Mouse (Mus musculus): Measurements from ENCODE around the gene Rpl23a.

Gene Rpl23a

DNA sequence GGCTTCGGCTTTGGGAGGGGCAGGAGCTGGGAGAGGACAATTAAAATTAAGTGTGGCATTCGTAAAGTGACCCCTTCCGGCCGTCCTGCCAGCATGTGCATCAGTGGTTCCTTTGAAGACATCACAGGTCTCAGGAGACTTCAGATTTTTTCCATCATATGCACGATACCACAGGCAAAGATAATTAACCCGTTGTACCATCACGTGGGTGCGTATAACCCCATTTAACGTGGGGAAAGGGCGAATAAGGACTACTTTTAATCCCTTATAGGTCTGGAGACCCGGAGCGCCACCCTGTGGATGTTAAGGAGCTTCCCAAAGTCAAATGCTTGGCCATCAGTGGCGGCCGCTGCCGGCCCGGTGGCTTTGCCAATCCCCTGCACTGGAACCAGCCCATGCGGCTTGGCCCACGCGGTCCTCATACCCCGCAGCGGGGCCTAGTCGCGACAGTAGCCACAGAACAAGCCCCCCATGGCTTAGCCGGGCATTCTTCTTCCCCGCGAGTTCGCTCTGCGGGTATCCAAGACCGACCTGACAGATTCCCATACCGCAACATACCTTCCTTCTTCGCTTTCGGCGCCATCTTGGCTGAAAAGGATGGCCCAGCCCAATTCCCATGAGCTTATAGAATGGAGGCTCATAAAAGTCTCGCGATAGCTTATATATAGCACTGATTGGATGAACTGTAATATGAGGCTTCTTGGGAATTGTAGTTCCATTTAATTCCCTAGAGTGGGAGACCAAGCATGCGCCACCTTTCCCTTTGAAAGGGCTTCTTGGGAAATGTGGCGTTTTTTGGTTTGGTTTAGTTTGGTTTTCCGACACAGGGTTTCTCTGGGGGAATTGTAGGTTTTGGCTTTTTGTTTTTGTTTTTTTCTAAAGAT, at the start of gene Rpl23a:
Rpl23a (minus strand) TSS at position 624 of the 884 bp plus-strand sequence.
- peak; percentile 81 for DNase-seq (ENCODE audit: low read depth, low spot score)

GRCm38 (mm10) chr11:78231518-78231917, 48.1 kb upstream of the Rpl23a start:
- no peak for DNase-seq (ENCODE audit: low read depth, low spot score)

- no peak for DNase-seq (ENCODE audit: low read depth, low spot score)
Observed at GRCm38 (mm10) chr11:78223586-78223985, 40.2 kb upstream of the Rpl23a start.

DNA sequence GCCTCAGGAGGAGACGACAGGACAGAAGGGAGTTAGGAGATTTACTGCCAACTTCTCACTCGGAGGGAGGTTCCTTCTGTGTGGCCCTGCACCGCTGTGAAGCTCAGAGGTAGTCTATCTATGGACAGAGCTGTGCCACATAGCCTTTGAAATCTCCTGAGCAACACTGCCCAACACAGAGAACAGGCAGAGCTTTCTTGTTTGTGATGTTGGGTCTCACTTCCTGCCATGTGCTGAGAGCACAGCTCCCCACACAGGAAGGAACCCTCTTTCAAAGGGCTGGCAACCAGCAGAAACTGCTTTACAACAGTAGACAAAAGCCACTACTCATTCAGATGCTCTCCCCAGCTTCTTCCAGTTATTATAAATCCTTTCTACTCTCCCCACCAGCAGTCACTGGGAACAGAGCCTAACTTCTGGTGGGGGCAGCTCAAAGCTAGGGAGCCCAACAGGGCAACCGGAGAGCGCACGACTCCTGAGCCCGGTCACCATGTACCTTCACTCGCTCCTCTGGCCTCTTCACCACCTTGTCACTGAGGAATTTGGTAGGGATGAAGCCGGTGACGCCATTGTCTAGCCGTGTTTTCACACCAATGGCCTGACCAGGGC, 32.4 kb upstream of the Rpl23a start:
- no peak for DNase-seq (ENCODE audit: low read depth, low spot score)

DNA sequence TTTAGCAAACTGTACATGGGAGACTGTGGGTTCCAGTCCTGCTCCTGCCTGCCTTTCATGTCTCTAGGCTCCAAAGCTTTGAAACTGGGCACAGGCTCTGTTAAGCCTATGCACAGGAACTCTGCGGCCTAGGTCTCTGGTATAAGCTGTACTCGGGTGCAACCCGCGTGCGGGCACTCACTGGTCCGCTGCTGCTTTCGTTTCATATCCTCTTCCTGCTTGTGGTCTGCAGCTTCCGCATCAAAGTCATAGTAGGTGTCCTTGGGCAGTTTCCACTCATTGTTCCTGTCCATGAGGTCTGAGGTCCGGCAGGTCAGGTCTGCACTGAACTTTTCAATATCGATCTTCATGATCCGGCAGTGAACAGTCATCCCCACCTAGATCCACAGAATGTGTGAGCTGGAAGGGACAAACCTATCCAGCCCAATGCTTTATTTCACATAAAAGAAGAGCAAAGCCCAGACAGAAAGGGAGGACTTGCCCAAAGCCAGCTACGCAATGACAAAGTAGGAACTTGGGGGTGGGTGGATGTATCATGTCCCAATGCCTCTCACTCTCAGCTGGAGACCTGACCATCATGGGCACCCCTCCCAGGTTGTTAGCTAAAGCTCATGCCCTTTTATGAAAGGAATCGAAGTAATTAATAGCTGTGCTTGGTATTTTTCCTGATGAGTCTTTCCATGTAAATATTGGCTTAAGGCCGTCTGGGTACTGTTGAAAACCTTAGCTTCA, 29.9 kb upstream of the Rpl23a start:
- DNase-seq (ENCODE audit: low read depth, low spot score): no peak

GRCm38 (mm10) chr11:78211513-78211912, 28.1 kb upstream of the Rpl23a start:
- DNase-seq (ENCODE audit: low read depth, low spot score): no peak

DNA sequence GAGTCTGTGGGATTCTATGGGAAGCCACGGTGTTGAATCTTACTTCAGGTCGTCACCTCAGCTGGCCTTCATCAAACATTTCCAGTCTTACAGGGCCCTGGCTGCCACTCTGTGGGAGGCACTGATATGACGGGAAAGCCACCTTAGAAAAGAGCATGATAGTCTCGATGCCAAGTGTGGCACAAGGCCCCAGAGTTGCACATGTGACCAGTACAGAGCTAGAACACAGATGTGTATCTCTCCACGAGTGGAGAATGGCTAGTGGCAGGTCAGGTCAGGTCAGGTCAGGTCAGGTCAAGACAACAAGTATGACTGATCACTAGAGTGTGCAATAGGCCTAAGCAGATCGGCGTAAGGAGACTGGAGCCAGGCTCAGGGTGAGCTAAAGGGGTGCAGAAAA, 27.2 kb upstream of the Rpl23a start:
- DNase-seq (ENCODE audit: low read depth, low spot score): no peak

DNA sequence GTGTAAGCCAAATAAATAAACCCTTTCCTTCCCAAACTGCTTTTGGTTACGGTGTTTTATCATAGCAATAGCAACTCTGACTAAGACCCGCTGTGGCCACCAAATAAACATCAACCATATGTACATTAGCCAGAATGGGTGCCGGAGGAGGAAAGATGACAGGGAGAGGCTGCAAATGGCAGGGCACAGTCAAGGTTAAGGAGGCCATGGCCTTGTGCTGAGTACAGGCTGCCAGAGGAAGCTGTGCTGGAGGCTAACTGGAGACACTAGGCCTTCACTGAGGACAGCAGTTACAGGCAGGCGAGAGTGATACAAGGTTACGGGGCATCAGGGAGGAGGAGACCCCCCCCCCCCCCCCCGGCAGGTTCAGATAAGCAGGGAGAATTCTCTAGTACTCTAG, 26.5 kb upstream of the Rpl23a start:
- DNase-seq (ENCODE audit: low read depth, low spot score): no peak

- DNase-seq (ENCODE audit: low read depth, low spot score): no peak
Observed at GRCm38 (mm10) chr11:78207190-78207589, 23.8 kb upstream of the Rpl23a start.

DNA sequence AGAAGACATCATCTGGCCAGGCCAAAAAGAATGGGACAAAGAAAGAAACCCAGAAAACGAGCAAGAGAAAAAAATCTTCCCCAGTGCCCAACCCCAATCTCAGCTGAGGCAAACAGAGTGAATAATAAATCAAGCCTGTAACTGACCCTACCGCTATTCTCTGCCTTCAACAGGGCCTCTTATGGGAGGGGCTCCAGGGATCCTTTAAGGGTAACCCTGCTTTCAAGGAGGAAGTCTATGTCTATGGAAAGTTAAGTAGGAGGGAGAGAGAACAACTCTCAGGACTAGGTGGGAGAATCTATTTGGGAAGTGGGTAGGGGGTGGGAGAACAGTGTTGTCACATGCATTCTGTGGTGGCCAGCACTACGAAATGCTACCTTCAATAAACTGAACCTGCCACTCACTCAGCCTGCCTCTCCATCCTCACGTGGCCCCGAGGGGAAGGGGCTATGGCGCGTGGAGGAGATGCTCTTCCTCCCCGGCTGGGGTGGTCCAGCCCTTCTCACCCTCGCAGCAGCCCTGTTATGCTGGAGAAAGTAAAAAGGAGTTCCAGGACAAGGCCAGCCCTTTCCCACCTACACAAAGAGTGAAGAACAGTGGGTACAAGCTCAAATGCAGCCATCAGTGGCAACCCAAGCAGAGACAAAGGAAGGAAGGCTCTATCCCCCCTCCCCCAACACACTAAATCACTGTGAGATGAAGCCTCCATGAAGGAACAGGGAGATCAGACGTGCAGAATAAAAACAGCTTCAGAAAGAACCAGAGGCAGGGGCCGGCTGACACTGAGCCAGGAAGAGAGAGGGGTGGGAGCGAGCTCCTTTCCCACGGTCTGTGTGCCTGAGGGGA, 22.2 kb upstream of the Rpl23a start:
- DNase-seq (ENCODE audit: low read depth, low spot score): no peak

- no peak for DNase-seq (ENCODE audit: low read depth, low spot score)
Observed at GRCm38 (mm10) chr11:78204287-78204686, 20.9 kb upstream of the Rpl23a start.

GRCm38 (mm10) chr11:78202372-78202771, 19.0 kb upstream of the Rpl23a start:
- no peak for DNase-seq (ENCODE audit: low read depth, low spot score)

DNA sequence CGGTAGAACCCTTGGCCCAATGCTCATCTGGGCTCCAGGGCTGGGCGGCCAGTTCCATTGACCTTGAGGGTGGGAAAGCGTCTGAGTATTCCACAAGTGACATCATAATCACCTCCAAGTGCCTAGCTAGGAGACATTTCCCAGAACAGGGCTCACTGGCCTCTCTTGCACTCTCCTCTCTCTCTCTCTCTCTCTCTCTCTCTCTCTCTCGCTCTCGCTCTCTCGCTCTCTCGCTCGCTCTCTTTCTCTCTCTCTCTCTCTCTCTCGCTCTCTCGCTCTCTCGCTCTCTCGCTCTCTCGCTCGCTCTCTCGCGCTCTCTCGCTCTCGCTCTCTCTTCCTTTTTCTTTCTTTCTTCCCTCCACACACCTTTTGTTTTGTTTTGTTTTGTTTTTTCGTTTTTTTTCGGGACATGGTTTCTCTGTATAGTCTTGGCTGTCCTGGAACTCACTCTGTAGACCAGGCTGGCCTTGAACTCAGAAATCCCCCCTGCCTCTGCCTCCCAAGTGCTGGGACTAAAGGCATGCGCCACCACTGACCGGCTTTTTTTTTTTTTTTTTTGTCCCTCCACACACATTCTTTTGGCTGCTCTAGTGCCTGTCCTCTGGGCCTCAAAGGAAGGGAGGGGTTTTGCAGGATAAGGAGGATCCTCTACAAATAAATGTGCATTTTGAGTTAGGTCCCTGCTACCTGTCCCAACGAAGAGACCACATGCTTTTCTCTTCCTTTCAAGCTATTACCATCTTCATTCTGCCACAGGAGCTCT, 11.9 kb upstream of the Rpl23a start:
- no peak for DNase-seq (ENCODE audit: low read depth, low spot score)

GRCm38 (mm10) chr11:78194411-78195100, 11.2 kb upstream of the Rpl23a start:
- DNase-seq (ENCODE audit: low read depth, low spot score): peak; percentile 63

DNA sequence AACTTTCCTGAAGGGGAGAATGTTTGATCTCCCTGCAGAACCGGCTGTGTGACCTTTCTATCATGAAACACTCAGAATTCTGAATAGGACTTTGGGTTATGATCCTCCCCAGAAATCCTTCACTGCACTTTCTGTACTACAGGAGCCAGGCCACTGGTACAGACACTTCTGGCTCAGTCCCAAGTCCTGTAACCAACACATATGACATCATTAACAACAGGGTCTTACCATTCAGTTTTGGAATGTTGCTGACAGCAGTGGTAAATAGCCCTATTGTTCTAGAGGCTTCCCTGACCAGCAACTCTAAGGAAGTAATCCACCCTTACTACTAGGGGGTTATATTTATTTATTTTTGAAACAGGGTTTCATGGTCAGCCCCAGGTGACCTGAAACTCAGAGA, 9.7 kb upstream of the Rpl23a start, which contains the start of gene Proca1:
Proca1 (plus strand) TSS at position 280 of the 400 bp plus-strand sequence.
- DNase-seq (ENCODE audit: low read depth, low spot score): no peak

DNA sequence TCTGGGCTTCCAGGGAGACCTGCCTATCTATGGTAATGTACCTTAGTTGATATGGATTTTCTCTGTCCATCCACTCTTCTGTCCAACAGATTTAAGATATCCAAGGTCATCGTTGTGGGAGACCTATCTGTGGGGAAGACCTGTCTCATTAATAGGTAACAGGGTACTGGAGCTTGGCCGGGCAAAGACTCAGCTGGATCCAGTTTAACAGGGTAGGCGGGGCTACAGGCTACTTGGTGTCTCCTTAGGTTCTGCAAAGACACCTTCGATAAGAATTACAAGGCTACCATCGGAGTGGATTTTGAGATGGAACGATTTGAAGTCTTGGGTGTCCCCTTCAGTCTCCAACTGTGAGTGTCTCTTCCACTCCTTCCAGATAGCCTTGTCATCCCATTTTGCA, 6.7 kb upstream of the Rpl23a start:
- no peak for DNase-seq (ENCODE audit: low read depth, low spot score)

DNA sequence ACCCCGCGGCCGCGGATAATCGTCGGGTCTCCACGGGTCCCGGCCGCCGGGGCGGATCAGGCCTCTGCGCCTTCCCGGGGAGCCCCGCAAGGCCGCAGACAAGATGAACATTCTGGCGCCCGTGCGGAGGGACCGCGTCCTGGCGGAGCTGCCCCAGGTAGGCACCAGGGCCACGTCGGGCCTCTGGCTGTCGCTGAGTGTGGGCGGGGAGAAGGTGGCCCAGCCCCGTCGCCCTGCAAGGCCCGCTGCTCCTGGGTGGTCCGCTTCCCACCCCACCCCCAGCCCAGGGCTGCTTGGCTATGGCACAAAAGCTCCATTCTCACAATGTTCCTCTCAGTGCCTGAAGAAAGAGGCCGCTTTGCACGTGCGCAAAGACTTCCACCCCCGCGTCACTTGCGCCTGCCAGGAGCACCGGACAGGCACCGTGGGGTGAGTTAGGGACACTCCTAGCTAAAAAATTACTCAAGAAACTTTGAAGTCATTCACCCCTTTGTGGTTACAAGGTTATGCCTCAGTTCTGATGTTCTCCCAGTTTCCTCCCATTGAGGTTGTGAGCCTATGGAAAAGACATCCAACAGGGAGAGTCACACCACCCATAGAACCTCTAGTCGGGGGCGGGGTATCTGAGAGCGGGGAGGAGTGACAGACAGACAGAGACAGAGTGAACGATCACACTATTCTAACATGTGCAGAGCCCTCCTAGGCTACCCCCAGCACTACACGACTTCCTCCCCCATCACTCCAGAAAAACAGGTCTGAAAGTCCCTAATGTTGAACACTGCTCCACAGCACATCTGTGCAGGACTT, 6.1 kb upstream of the Rpl23a start:
- no peak for DNase-seq (ENCODE audit: low read depth, low spot score)

GRCm38 (mm10) chr11:78188331-78189233, 5.2 kb upstream of the Rpl23a start, which contains the start of gene Rab34:
Gene Rab34, plus strand, starts transcription at chr11:78188430.
- no peak for DNase-seq (ENCODE audit: low read depth, low spot score)
